Mouse (Mus musculus) forebrain, embryonic 13.5 days (tissue): ENCODE results near the gene Tac1. TPM values are rescaled to one million over a fixed set of nuclear protein-coding genes. Genes with fewer than 3 reads are reported as not detected.
A peak's percentile ranks its signal among the peaks of the same experiment; 100 is the strongest.
"Not testable (repeated sequence)": the region's sequence is repeated elsewhere in the genome, so short reads cannot be mapped to it uniquely, and the experiment has no call there.

Experiments used
- ATAC-seq: fragments of 200-750 bp; cut with Nextera tagmentation; 2 replicates; pipeline ENCODE4 v1.8.0; 2017
- H3K27ac ChIP-seq: fragments of 300-500 bp; sonication (generic); 2 replicates; pipeline ENCODE4 v1.5.1; 2015; ENCODE audit warnings: inconsistent platforms, mild to moderate bottlenecking, moderate library complexity
- H3K27me3 ChIP-seq: fragments of 300-500 bp; sonication (generic); 2 replicates; pipeline ENCODE4 v1.6.1; 2015; ENCODE audit warnings: mild to moderate bottlenecking, inconsistent platforms
- H3K36me3 ChIP-seq: fragments of 300-500 bp; sonication (generic); 2 replicates; pipeline ENCODE4 v1.6.1; 2015; ENCODE audit warnings: mild to moderate bottlenecking, inconsistent platforms; ENCODE audit not compliant: poor library complexity, severe bottlenecking
- H3K4me1 ChIP-seq: fragments of 300-500 bp; sonication (generic); 2 replicates; pipeline ENCODE4 v1.6.1; 2015; ENCODE audit warnings: inconsistent platforms
- H3K4me2 ChIP-seq: fragments of 300-500 bp; sonication (generic); 2 replicates; pipeline ENCODE4 v1.6.1; 2015; ENCODE audit warnings: inconsistent platforms, mild to moderate bottlenecking, moderate library complexity
- H3K4me3 ChIP-seq: fragments of 300-500 bp; sonication (generic); 2 replicates; pipeline ENCODE4 v1.5.1; 2015; ENCODE audit warnings: mild to moderate bottlenecking, inconsistent platforms
- H3K9ac ChIP-seq: fragments of 300-500 bp; sonication (generic); 2 replicates; pipeline ENCODE4 v1.6.1; 2015; ENCODE audit warnings: mild to moderate bottlenecking, inconsistent platforms
- H3K9me3 ChIP-seq: fragments of 300-500 bp; sonication (generic); replicated peaks from 2 replicates; pipeline ENCODE4 v1.6.1; 2016; ENCODE audit warnings: inconsistent platforms
- WGBS: fragments of 180-500 bp; shearing (Covaris S2); methylation state at CpG from one replicate; pipeline ENCODE4 v1.1.7; 2015; 5-methylcytosine and 5-hydroxymethylcytosine counted together
- polyA plus RNA-seq: library from polyadenylated mRNA; unstranded; fragments of >200 nt; fragmentation: Nextera tagmentation; extraction: Ambion mirVana; gene quantifications from 2 replicates; pipeline ENCODE4 v1.2.1, GENCODE M21; 2015

Tac1 gene
- polyA plus RNA-seq, result 35.4 and 47.8 TPM in 2 replicates

DNA sequence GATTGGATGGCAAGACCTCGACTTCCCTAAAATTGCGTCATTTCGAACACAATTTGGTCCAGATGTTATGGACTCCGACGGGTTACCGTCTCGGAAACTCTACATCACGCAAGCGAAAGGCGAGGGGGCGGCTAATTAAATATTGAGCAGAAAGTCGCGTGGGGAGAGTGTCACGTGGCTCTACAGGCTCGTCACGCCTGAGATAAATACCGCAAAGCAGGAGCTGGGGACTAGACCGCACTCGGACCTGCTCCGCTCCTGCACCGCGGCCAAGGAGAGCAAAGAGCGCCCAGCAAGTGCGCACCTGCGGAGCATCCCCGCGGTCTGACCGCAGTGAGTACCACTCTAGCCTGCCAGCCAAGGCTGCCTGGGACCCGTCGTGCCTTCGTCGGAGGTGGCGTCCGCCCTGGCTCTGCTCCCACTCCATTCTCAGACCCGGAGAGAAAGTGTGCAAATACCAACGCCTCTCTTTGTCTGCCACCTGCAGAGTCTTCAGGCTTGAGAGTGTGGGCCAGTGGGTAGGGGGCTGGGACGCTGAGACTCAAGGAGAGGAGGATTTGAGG lies at the start of gene Tac1:
Gene Tac1, plus strand, starts transcription at position 51 of the 563 bp plus-strand sequence.
- 2% methylated on average over 37 of the region's 37 CpGs for WGBS
- Histone ChIP-seq H3K4me2 (peak within 1 kb of the TSS; percentile 84), H3K27me3 (peaks cover 34% of the 10 kb centered on the region), H3K27ac (no peak within 1 kb of the TSS), H3K9me3 (no peaks in the 10 kb centered on the region), H3K36me3 (no peaks in the 10 kb centered on the region), H3K4me1 (peaks cover 20% of the 10 kb centered on the region), H3K4me3 (peak within 1 kb of the TSS; percentile 47), H3K9ac (peak within 1 kb of the TSS; percentile 41)
- ATAC-seq, result peak; percentile 81

GRCm38 (mm10) chr6:7543511-7543910 lies 11.2 kb upstream of the Tac1 start:
- 86% methylated on average over 2 of the region's 2 CpGs for WGBS

DNA sequence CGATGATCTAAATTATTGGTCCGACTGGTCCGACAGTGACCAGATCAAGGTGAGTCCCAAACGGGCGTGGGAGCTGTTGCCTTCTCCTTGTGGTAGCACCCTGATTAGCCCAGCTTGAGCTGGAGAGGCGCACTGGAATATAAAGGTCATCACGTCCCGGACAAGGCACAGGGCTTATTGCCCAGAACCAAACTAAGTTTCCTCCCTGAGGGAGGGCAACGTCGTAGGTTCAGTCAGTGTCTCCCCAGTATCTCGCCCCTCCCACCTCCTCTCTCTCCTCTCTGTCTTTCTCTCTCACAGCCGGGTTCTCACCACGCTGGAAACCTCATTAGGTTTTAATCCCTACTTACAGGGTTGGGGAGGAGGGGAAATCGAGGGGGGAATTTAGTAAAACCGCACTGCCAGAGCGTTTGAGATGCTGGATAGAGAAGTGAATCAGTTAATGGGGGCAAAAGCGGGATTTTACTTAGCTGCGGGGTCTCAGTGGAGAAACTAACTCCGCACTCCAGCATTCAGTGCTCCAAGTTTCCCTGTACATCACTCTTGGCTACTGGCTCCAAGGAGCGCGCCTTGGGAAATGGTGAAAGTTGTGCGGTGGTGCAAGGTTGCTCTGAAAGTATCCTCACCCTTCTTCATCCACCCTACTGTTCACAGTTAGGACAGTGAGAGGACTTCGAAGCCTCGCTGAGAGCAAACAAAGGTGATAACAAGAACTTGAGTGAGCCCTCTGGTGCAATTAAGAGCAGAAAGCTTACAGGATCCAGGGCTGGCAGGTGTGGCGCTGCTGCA lies 1.2 kb downstream of the Tac1 start:
- H3K27ac ChIP-seq, result no peak overlapping the region
- peak overlapping the region; percentile 84 for H3K4me2 ChIP-seq
- H3K9ac ChIP-seq, result peak overlapping the region; percentile 41
- peaks cover 34% of the 10 kb centered on the region for H3K27me3 ChIP-seq
- under 1% methylated on average over 25 of the region's 25 CpGs for WGBS
- peak overlapping the region; percentile 47 for H3K4me3 ChIP-seq
- ATAC-seq, result peak; percentile 57; the same call in 1 of the 2 replicates
- no peaks in the 10 kb centered on the region for H3K9me3 ChIP-seq
- H3K4me1 ChIP-seq, result peaks cover 20% of the 10 kb centered on the region
- H3K36me3 ChIP-seq, result no peaks in the 10 kb centered on the region

More at GRCm38 (mm10) chr6:7543511-7543910, 11.2 kb upstream of the Tac1 start:
- H3K27ac ChIP-seq, H3K4me2 ChIP-seq, H3K4me1 ChIP-seq, H3K27me3 ChIP-seq, H3K4me3 ChIP-seq, H3K9ac ChIP-seq, ATAC-seq, H3K9me3 ChIP-seq, H3K36me3 ChIP-seq: not testable (repeated sequence)

GRCm38 (mm10) chr6:7558164-7558563 lies 3.5 kb downstream of the Tac1 start:
- no peak for ATAC-seq

DNA sequence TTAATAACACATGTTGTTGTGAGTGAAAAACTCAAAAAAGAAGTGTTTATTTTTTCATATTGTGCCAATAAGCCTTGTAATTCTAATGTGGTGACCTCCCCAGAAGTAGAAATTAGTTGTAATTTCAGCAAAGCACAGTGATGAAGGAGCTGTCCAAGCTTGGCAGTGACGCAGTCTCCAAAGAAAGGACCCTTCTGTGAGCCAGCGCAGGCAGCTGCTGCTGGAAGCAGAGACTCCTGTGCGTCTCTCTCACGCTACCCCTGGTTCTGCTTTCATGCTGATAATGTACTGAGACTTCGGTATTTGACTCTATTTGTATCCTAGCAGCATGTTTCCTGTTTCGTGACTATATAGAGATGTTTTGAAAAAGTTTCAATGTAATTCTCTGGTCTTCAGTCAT lies 7.8 kb downstream of the Tac1 start:
- whole genome bisulfite sequencing, result 66% methylated on average over 6 of the region's 6 CpGs

More at GRCm38 (mm10) chr6:7558164-7558563, 3.5 kb downstream of the Tac1 start:
- no peak overlapping the region for H3K27ac ChIP-seq
- no peaks in the 10 kb centered on the region for H3K9me3 ChIP-seq
- H3K27me3 ChIP-seq, result peaks cover 34% of the 10 kb centered on the region
- H3K4me3 ChIP-seq, result no peak overlapping the region
- peaks cover 20% of the 10 kb centered on the region for H3K4me1 ChIP-seq
- no peaks in the 10 kb centered on the region for H3K36me3 ChIP-seq
- H3K4me2 ChIP-seq, result no peak overlapping the region
- H3K9ac ChIP-seq, result no peak overlapping the region

GRCm38 (mm10) chr6:7564537-7564936 lies 9.9 kb downstream of the Tac1 start:
- Histone ChIP-seq H3K4me2 (no peak overlapping the region), H3K27me3 (no peaks in the 10 kb centered on the region), H3K4me3 (no peak overlapping the region), H3K4me1 (no peaks in the 10 kb centered on the region), H3K9me3 (no peaks in the 10 kb centered on the region), H3K27ac (no peak overlapping the region), H3K9ac (no peak overlapping the region), H3K36me3 (no peaks in the 10 kb centered on the region)
- no peak for ATAC-seq
- 91% methylated on average over 3 of the region's 3 CpGs for WGBS

More for the DNA sequence above, 7.8 kb downstream of the Tac1 start:
- Histone ChIP-seq H3K4me1 (no peaks in the 10 kb centered on the region), H3K4me2 (no peak overlapping the region), H3K4me3 (no peak overlapping the region), H3K27me3 (no peaks in the 10 kb centered on the region), H3K9ac (no peak overlapping the region), H3K36me3 (no peaks in the 10 kb centered on the region), H3K27ac (no peak overlapping the region), H3K9me3 (no peaks in the 10 kb centered on the region)
- no peak for ATAC-seq

GRCm38 (mm10) chr6:7571144-7571543 lies 16.5 kb downstream of the Tac1 start:
- Histone ChIP-seq H3K4me3 (no peak overlapping the region), H3K4me2 (no peak overlapping the region), H3K9ac (no peak overlapping the region), H3K27ac (no peak overlapping the region), H3K4me1 (no peaks in the 10 kb centered on the region), H3K36me3 (no peaks in the 10 kb centered on the region), H3K9me3 (no peaks in the 10 kb centered on the region), H3K27me3 (no peaks in the 10 kb centered on the region)
- no peak for ATAC-seq
- 77% methylated on average over 1 of the region's 1 CpGs for WGBS

- no peak overlapping the region for H3K4me2 ChIP-seq
- no peak for ATAC-seq
- no peaks in the 10 kb centered on the region for H3K9me3 ChIP-seq
- no peak overlapping the region for H3K27ac ChIP-seq
- no peak overlapping the region for H3K9ac ChIP-seq
- no peaks in the 10 kb centered on the region for H3K4me1 ChIP-seq
- H3K27me3 ChIP-seq, result no peaks in the 10 kb centered on the region
- H3K4me3 ChIP-seq, result no peak overlapping the region
- H3K36me3 ChIP-seq, result no peaks in the 10 kb centered on the region
- 90% methylated on average over 1 of the region's 1 CpGs for WGBS
Observed at GRCm38 (mm10) chr6:7578031-7578430, 23.4 kb downstream of the Tac1 start.

- ATAC-seq, result no peak
- no peaks in the 10 kb centered on the region for H3K9me3 ChIP-seq
- no peaks in the 10 kb centered on the region for H3K4me1 ChIP-seq
- H3K4me3 ChIP-seq, result no peak overlapping the region
- no peak overlapping the region for H3K4me2 ChIP-seq
- no peak overlapping the region for H3K27ac ChIP-seq
- H3K36me3 ChIP-seq, result no peaks in the 10 kb centered on the region
- WGBS, result 97% methylated on average over 2 of the region's 2 CpGs
- H3K27me3 ChIP-seq, result no peaks in the 10 kb centered on the region
- H3K9ac ChIP-seq, result no peak overlapping the region
Observed at GRCm38 (mm10) chr6:7594445-7594844, 39.8 kb downstream of the Tac1 start.

DNA sequence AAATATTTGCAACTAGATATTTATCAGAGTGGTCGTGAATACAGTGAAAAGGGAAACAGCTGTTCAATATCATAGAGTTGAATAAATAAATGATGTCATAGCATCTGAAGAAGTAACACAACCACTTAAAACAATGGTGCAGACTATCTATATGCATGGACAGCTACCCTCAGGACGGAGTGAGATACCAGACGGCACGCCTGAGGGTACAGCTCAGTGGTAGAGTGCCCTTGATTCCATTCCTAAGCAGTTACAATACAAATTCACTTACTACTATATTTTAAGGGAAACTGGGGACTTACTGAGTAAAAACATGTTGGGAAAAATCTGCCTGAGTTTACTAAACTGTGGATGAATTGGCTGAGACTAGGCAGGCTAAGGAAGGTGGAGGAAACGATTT lies 43.7 kb downstream of the Tac1 start:
- 82% methylated on average over 5 of the region's 5 CpGs for whole genome bisulfite sequencing
- H3K9ac ChIP-seq, result no peak overlapping the region
- ATAC-seq, result no peak
- no peaks in the 10 kb centered on the region for H3K36me3 ChIP-seq
- H3K27ac ChIP-seq, result no peak overlapping the region
- no peaks in the 10 kb centered on the region for H3K4me1 ChIP-seq
- no peaks in the 10 kb centered on the region for H3K27me3 ChIP-seq
- H3K9me3 ChIP-seq, result no peaks in the 10 kb centered on the region
- H3K4me3 ChIP-seq, result no peak overlapping the region
- H3K4me2 ChIP-seq, result no peak overlapping the region

GRCm38 (mm10) chr6:7600228-7600627 lies 45.5 kb downstream of the Tac1 start:
- no peak overlapping the region for H3K27ac ChIP-seq
- H3K4me2 ChIP-seq, result no peak overlapping the region
- no peak for ATAC-seq
- no peak overlapping the region for H3K9ac ChIP-seq
- no peaks in the 10 kb centered on the region for H3K4me1 ChIP-seq
- WGBS, result 64% methylated on average over 2 of the region's 2 CpGs
- H3K36me3 ChIP-seq, result no peaks in the 10 kb centered on the region
- H3K4me3 ChIP-seq, result no peak overlapping the region
- H3K27me3 ChIP-seq, result no peaks in the 10 kb centered on the region
- H3K9me3 ChIP-seq, result no peaks in the 10 kb centered on the region

DNA sequence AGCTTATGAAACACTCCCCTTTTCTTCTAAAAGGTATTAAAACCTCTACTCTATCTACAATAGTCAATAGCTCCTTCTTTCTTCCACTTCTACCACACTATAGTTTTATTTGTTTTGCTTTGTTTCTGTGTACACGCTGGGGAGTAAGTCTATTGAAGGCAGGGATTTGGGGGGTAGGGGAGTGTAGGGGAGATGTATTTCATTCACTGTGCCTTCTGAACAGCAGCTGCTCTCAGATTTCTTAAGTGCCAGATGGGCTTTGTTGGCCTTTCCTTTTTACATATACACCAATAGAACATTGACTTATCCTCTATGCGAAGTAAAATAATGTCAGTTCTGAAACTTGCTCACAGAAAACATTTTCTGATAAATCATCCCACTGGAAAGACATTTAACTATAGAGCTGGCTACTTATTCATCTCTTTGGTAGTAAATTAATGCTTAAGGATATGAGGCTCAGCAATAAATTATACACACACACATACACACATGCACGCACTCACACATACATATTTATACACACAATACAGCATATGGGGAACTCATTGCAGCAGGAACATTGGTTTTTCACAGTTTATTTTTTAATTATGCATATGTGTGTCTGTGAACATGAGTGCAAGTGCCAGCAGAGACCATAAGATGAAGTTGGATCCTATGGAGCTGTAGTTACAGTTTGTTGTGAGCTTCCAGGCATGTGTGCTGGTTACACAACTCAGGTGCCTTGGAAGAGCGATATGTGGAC lies 46.8 kb downstream of the Tac1 start:
- no peak overlapping the region for H3K27ac ChIP-seq
- H3K9ac ChIP-seq, result no peak overlapping the region
- H3K36me3 ChIP-seq, result no peaks in the 10 kb centered on the region
- WGBS, result 58% methylated on average over 4 of the region's 4 CpGs
- no peak overlapping the region for H3K4me2 ChIP-seq
- no peaks in the 10 kb centered on the region for H3K27me3 ChIP-seq
- no peak overlapping the region for H3K4me3 ChIP-seq
- ATAC-seq, result peak; percentile 70
- H3K9me3 ChIP-seq, result no peaks in the 10 kb centered on the region
- no peaks in the 10 kb centered on the region for H3K4me1 ChIP-seq
